Mouse (Mus musculus) inflammation-experienced regulatory T-cells (primary cell): ENCODE results near the gene Mgmt. TPM values are rescaled to one million over a fixed set of nuclear protein-coding genes. Genes with fewer than 3 reads are reported as not detected.

Experiments used
- polyA plus RNA-seq, 2 experiments: library from polyadenylated mRNA; unstranded; fragments of 100-300 nt; shearing (Covaris generic); gene quantifications; one replicate each; pipeline ENCODE4 v1.2.1; 2017

Gene Mgmt
- polyA plus RNA-seq, result 10 to 100 TPM in 1 of 2 experiments, 1 to 10 TPM in 1; 4.8 to 11.1 TPM

DNA sequence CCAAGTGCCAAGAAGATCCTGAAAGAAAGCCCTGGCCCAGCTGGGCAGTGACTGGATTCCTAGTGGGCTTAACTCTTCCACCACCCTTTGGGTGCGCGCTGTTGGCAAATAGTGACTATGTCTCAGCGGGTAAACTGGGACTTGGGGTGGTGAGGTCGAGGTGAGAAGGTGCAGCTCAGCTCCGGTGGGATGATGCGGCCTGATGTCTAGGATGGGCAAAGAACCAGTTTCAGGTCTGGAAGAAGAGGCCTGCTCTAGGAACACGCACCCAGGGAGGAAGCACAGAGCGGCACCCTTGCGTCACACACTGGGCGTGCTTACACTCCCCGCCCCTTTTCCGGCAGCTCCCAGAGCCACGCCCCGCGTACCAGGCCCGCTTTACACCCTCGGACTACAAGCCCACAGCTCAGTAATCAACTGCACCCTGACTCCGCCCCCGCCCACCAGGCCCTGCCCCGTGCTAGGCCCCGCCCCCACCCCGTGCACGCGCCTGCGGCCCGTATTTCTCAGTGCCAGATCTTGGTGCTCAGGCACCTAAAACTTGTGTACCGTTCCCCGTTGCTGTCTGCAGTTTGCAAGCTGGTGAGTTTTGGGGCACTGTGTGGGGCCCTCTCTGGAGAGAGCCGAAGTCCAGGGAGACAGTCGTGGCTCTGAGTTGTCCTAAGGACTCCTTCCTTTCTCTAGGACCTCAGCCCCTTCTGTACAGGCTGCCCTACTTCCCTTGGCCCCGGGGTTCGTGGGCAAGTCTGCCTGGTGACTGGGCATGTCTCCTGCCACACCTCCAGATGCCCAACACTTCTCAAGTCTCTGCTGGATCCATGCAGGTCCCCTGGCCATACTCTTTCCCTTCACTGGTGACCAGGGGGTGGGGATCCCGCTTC lies at the start of gene Mgmt:
Gene Mgmt, plus strand, starts transcription at position 509 of the 881 bp plus-strand sequence.

